Mouse (Mus musculus): ENCODE measurements around the gene Gm21680. TPM values are rescaled to one million over a fixed set of nuclear protein-coding genes. Genes with fewer than 3 reads are reported as not detected.
"Not testable (repeated sequence)": the region's sequence is repeated elsewhere in the genome, so short reads cannot be mapped to it uniquely, and the experiment has no call there.

Gm21680 gene
- polyA plus RNA-seq, 2 experiments = 0.12 TPM; not detected in 1

GRCm38 (mm10) chr5:25945391-25945790 is 27.1 kb downstream of the Gm21680 start:
- H3K27ac ChIP-seq (replicated peaks; ENCODE audit: low read depth, low read length); H3K4me2 ChIP-seq (replicated peaks; ENCODE audit: low read depth, low read length, severe bottlenecking); ATAC-seq (ENCODE audit: low FRiP score, low read depth); H3K27me3 ChIP-seq (ENCODE audit: control insufficient read depth, insufficient read depth, low read length); H3K9ac ChIP-seq (ENCODE audit: low read depth, low read length, severe bottlenecking); H3K36me3 ChIP-seq (ENCODE audit: control insufficient read depth, insufficient read depth, low read length); H3K9me3 ChIP-seq (ENCODE audit: control insufficient read depth, low read length); H3K4me3 ChIP-seq (replicated peaks; ENCODE audit: low read length); H3K4me1 ChIP-seq (ENCODE audit: control insufficient read depth, insufficient read depth, low read length): not testable (repeated sequence)
- WGBS = 82% methylated on average over 2 of the region's 2 CpGs
- DNase-seq (ENCODE audit: low spot score) = peak; percentile 2

GRCm38 (mm10) chr5:25942281-25942680 is 30.2 kb downstream of the Gm21680 start, which contains the start of gene Gm21663:
TSS of gene Gm21663 (minus strand) at chr5:25942381.
- ATAC-seq (ENCODE audit: low FRiP score, low read depth); H3K4me2 ChIP-seq (replicated peaks; ENCODE audit: low read depth, low read length, severe bottlenecking); H3K4me1 ChIP-seq (ENCODE audit: control insufficient read depth, insufficient read depth, low read length); H3K9me3 ChIP-seq (ENCODE audit: control insufficient read depth, low read length); H3K27me3 ChIP-seq (ENCODE audit: control insufficient read depth, insufficient read depth, low read length); H3K36me3 ChIP-seq (ENCODE audit: control insufficient read depth, insufficient read depth, low read length); DNase-seq (ENCODE audit: low spot score); H3K4me3 ChIP-seq (replicated peaks; ENCODE audit: low read length); H3K9ac ChIP-seq (ENCODE audit: low read depth, low read length, severe bottlenecking); H3K27ac ChIP-seq (replicated peaks; ENCODE audit: low read depth, low read length): not testable (repeated sequence)
- WGBS = 45% methylated on average over 2 of the region's 2 CpGs

Other genes starting within 250 kb of the Gm21680 start
- gene Actr3b, start 212.7 kb downstream of the Gm21680 start, polyA plus RNA-seq (2012; rRNA removed) = 2.2 and 2.3 TPM in 2 replicates
- 4.2 and 4.6 TPM in 2 replicates for gene Actr3b, start 212.7 kb downstream of the Gm21680 start, polyA plus RNA-seq (2014; fragmentation: Nextera tagmentation; extraction: Ambion mirVana)
- not detected in 2 replicates for gene Gm21663, start 30.3 kb downstream of the Gm21680 start, polyA plus RNA-seq (2012; rRNA removed)
- gene Gm21663, start 30.3 kb downstream of the Gm21680 start, polyA plus RNA-seq (2014; fragmentation: Nextera tagmentation; extraction: Ambion mirVana) = 0.19 TPM in 1 of 2 replicates, not detected in the other
- gene Gm21671, start 18.2 kb downstream of the Gm21680 start, polyA plus RNA-seq (2012; rRNA removed) = 0.03 TPM in 1 of 2 replicates, not detected in the other
- gene Gm21671, start 18.2 kb downstream of the Gm21680 start, polyA plus RNA-seq (2014; fragmentation: Nextera tagmentation; extraction: Ambion mirVana) = 0.12 TPM in 1 of 2 replicates, not detected in the other
- gene Gm21698, start 16.0 kb upstream of the Gm21680 start, polyA plus RNA-seq (2012; rRNA removed) = not detected in 2 replicates
- 0.07 and 0.12 TPM in 2 replicates for gene Gm21698, start 16.0 kb upstream of the Gm21680 start, polyA plus RNA-seq (2014; fragmentation: Nextera tagmentation; extraction: Ambion mirVana)
- gene Gm1979, start 32.1 kb upstream of the Gm21680 start, polyA plus RNA-seq (2012; rRNA removed) = not detected in 2 replicates
- 0.15 and 0.30 TPM in 2 replicates for gene Gm1979, start 32.1 kb upstream of the Gm21680 start, polyA plus RNA-seq (2014; fragmentation: Nextera tagmentation; extraction: Ambion mirVana)
- not detected in 2 replicates for gene Gm5862, start 50.3 kb upstream of the Gm21680 start, polyA plus RNA-seq (2012; rRNA removed)
- not detected in 2 replicates for gene Gm5862, start 50.3 kb upstream of the Gm21680 start, polyA plus RNA-seq (2014; fragmentation: Nextera tagmentation; extraction: Ambion mirVana)
- gene Speer4a, start 66.9 kb upstream of the Gm21680 start, polyA plus RNA-seq (2012; rRNA removed) = not detected in 2 replicates
- gene Speer4a, start 66.9 kb upstream of the Gm21680 start, polyA plus RNA-seq (2014; fragmentation: Nextera tagmentation; extraction: Ambion mirVana) = not detected in 2 replicates
- gene Gm7347, start 85.9 kb upstream of the Gm21680 start, polyA plus RNA-seq (2012; rRNA removed) = not detected in 2 replicates
- gene Gm7347, start 85.9 kb upstream of the Gm21680 start, polyA plus RNA-seq (2014; fragmentation: Nextera tagmentation; extraction: Ambion mirVana) = 0.07 and 0.14 TPM in 2 replicates
- not detected in 2 replicates for gene Gm10471, start 116.6 kb upstream of the Gm21680 start, polyA plus RNA-seq (2012; rRNA removed)
- 0.07 and 0.11 TPM in 2 replicates for gene Gm10471, start 116.6 kb upstream of the Gm21680 start, polyA plus RNA-seq (2014; fragmentation: Nextera tagmentation; extraction: Ambion mirVana)
- gene 5031410I06Rik, start 132.7 kb upstream of the Gm21680 start, polyA plus RNA-seq (2012; rRNA removed) = not detected in 2 replicates
- gene 5031410I06Rik, start 132.7 kb upstream of the Gm21680 start, polyA plus RNA-seq (2014; fragmentation: Nextera tagmentation; extraction: Ambion mirVana) = not detected in 2 replicates
- not detected in 2 replicates for gene Gm10220, start 148.8 kb upstream of the Gm21680 start, polyA plus RNA-seq (2012; rRNA removed)
- gene Gm10220, start 148.8 kb upstream of the Gm21680 start, polyA plus RNA-seq (2014; fragmentation: Nextera tagmentation; extraction: Ambion mirVana) = 0.08 TPM in 1 of 2 replicates, not detected in the other

Data from limb, embryonic 14.5 days (tissue).